Mouse (Mus musculus) CH12.LX (cell line): ENCODE results near the gene Brd4.

Source experiments
- CHD2 ChIP-seq: IDR thresholded peaks from 2 replicates; pipeline ENCODE4 v1.6.1; 2011; ENCODE audit warnings: low read length, improper control_type of control experiment
- CTCF ChIP-seq, 2 experiments: IDR thresholded peaks in 1 of 2; conservative IDR thresholded peaks in 1 of 2; 2 replicates each; pipeline ENCODE4 v1.5.1; 2011 to 2012; ENCODE audit warnings: low read depth in 2 of 2, low read length in 2 of 2, improper control_type of control experiment in 1 of 2, inconsistent platforms in 1 of 2, mild to moderate bottlenecking in 1 of 2, moderate library complexity in 1 of 2
- MAFK ChIP-seq: IDR thresholded peaks from 2 replicates; pipeline ENCODE4 v1.6.1; 2011; ENCODE audit warnings: low read length, improper control_type of control experiment; ENCODE audit not compliant: insufficient replicate concordance
- MEF2A ChIP-seq: IDR thresholded peaks from 2 replicates; pipeline ENCODE4 v1.6.1; 2014; ENCODE audit warnings: low read depth, mild to moderate bottlenecking, inconsistent platforms, low read length, improper control_type of control experiment, borderline replicate concordance
- MXI1 ChIP-seq: IDR thresholded peaks from 2 replicates; pipeline ENCODE4 v1.6.1; 2011; ENCODE audit warnings: mild to moderate bottlenecking, low read depth, low read length, improper control_type of control experiment
- MYC ChIP-seq: IDR thresholded peaks from 2 replicates; pipeline ENCODE4 v1.6.1; 2011; ENCODE audit warnings: low read depth, mild to moderate bottlenecking, improper control_type of control experiment, low read length
- POLR2A ChIP-seq: IDR thresholded peaks from 2 replicates; pipeline ENCODE4 v1.6.1; 2011; ENCODE audit warnings: low read depth, mild to moderate bottlenecking, improper control_type of control experiment, low read length
- TCF12 ChIP-seq: IDR thresholded peaks from 2 replicates; pipeline ENCODE4 v1.6.1; 2014; ENCODE audit warnings: low read depth, mild to moderate bottlenecking, inconsistent platforms, low read length, improper control_type of control experiment
- ZNF384 ChIP-seq: IDR thresholded peaks from 2 replicates; pipeline ENCODE4 v1.6.1; 2012; ENCODE audit warnings: low read depth, low read length, improper control_type of control experiment, inconsistent platforms

DNA sequence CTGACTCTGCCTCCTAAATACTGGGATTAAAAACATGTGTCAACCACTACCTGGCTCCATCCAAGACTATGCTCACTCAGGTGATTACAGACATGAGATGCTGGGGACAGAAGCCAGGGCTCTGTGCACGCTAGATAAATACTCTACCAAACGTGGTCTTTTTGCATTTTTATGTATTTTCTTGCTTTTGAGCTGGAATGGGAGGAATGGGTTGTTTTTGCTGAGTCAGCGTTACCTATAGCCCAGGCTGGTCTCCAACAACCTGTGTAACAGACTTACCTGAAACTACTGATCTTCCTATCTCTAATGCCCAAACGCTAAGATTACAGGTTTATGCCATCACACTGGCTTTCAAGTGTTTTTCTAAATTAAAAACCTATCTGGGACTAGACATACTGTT is 10.6 kb upstream of the Brd4 start:
- TF ChIP-seq MAFK (peak; percentile 99), CHD2 (no peak), POLR2A (no peak), CTCF (conservative IDR thresholded peaks at IDR 0.05 in 1 of 2, IDR thresholded peaks at IDR 0.05 in 1 of 2; ENCODE audit: low read depth in 2 of 2, low read length in 2 of 2) (no peak), MXI1 (no peak), TCF12 (no peak), MEF2A (no peak), ZNF384 (no peak), MYC (no peak)
